Mouse (Mus musculus) embryonic facial prominence, embryonic 14.5 days (tissue): ENCODE results near the gene Tmem184b. TPM values are rescaled to one million over a fixed set of nuclear protein-coding genes. Genes with fewer than 3 reads are reported as not detected.
A peak's percentile ranks its signal among the peaks of the same experiment; 100 is the strongest.

Experiments used
- ATAC-seq: fragments of 200-750 bp; cut with Nextera tagmentation; 2 replicates; pipeline ENCODE4 v1.8.0; 2017; ENCODE audit warnings: low read depth, moderate number of reproducible peaks, moderate TSS enrichment
- DNase-seq: peaks from one replicate; pipeline ENCODE4 v3.0.0-alpha.2; 2015; ENCODE audit warnings: low spot score
- H3K27ac ChIP-seq: fragments of 300-500 bp; sonication (generic); replicated peaks from 2 replicates; pipeline ENCODE4 v1.5.1; 2014; ENCODE audit warnings: low read depth, mild to moderate bottlenecking, low read length, moderate library complexity
- H3K27me3 ChIP-seq: fragments of 300-500 bp; sonication (generic); replicated peaks from 2 replicates; pipeline ENCODE4 v1.6.1; 2014; ENCODE audit warnings: low read length; ENCODE audit not compliant: control insufficient read depth, insufficient read depth
- H3K36me3 ChIP-seq: fragments of 300-500 bp; sonication (generic); 2 replicates; pipeline ENCODE4 v1.6.1; 2014; ENCODE audit warnings: low read length, mixed read lengths; ENCODE audit not compliant: control insufficient read depth, insufficient read depth
- H3K4me1 ChIP-seq: fragments of 300-500 bp; sonication (generic); 2 replicates; pipeline ENCODE4 v1.6.1; 2014; ENCODE audit warnings: antibody characterized with exemption, low read length; ENCODE audit not compliant: control insufficient read depth, insufficient read depth
- H3K4me2 ChIP-seq: fragments of 300-500 bp; sonication (generic); 2 replicates; pipeline ENCODE4 v1.6.1; 2014; ENCODE audit warnings: low read depth, mild to moderate bottlenecking, low read length, moderate library complexity, mixed read lengths
- H3K4me3 ChIP-seq: fragments of 300-500 bp; sonication (generic); 2 replicates; pipeline ENCODE4 v1.5.1; 2014; ENCODE audit warnings: low read depth, mild to moderate bottlenecking, low read length
- H3K9ac ChIP-seq: fragments of 300-500 bp; sonication (generic); 2 replicates; pipeline ENCODE4 v1.6.1; 2014; ENCODE audit warnings: low read depth, mild to moderate bottlenecking, low read length, moderate library complexity, mixed read lengths
- H3K9me3 ChIP-seq: fragments of 300-500 bp; sonication (generic); 2 replicates; pipeline ENCODE4 v1.6.1; 2016; ENCODE audit warnings: low read length; ENCODE audit not compliant: control insufficient read depth
- WGBS: fragments of 180-500 bp; shearing (Covaris S2); extraction: QIAGEN DNeasy Blood & Tissue Kit; methylation state at CpG from one replicate; pipeline ENCODE4 v1.1.7; 2014; 5-methylcytosine and 5-hydroxymethylcytosine counted together
- polyA plus RNA-seq: library from polyadenylated mRNA; unstranded; fragments of >200 nt; fragmentation: Nextera tagmentation; extraction: Ambion mirVana; gene quantifications from 2 replicates; pipeline ENCODE4 v1.2.1, GENCODE M21; 2014

The Tmem184b gene
- polyA plus RNA-seq, 1 experiment from 2014 or later = 77.6 TPM

DNA sequence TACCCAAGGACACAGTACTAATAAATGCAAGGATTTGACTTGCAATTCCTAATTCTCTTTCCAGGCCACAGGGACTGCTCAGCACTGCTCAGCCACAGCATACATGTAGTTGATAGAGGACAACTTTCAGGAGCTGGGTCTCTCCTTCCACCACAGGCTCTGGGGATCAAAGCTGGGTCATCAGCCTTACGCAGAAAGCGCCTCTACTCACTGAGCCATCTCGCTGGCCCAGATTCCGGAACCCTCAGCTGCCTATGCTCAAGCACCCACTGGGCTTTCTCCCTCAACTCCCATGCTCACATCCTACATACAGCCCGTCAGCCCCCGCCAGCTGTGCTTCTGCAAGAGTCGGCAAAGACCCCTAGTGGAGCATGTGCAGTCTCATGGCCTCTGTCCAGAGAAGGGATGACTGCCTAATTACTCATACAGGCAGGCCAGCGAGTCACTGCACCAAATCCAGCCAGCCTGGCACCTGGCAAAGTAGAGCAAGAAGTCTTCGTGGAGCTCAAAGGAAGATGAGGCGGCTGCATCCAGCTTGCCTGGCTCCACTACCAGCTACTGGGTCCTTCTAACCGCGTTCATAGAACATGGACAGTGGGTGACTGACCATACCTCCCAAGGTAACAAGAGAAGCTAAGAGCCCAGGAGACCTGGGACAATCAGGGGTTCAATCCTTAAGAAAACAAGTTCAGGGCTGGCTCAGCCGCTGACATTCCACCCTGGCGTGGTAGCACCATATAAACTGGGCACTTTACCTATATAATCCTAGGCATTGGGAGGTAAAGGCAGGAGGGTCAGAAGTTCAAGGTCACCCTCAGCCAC is 3.9 kb downstream of the Tmem184b start:
- Histone ChIP-seq H3K9ac (0 out of 2 replicates have a peak overlapping the region, but pooled peaks have one; percentile 11), H3K27me3 (no peaks in the 10 kb centered on the region), H3K27ac (no peak overlapping the region), H3K9me3 (no peaks in the 10 kb centered on the region), H3K4me2 (no peak overlapping the region), H3K4me3 (no peak overlapping the region), H3K4me1 (peaks cover 26% of the 10 kb centered on the region), H3K36me3 (0 out of 2 replicates have a peak, but pooled peaks cover 5% of the 10 kb centered on the region)
- ATAC-seq = no peak
- 68% methylated on average over 14 of the region's 14 CpGs for WGBS
- no peak for DNase-seq

DNA sequence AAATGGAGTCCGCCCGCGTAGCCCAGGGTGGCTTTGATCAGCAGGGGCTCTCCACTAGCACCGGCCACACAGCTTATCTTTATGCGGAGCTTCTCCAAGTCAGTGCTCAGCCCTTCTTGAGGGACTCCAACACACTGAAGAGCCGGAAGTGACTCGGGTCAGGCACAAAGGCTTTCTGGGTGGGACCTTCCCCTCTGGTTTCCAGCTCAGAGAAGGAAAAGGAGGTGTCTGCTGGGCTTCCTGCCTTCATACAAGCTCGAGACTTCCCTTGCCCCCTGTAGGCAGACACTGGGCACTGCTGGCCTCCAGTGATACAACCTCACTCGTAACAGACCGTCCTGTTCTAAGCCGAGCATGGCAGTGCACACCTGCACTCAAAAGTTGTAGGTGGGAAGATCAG is 6.6 kb downstream of the Tmem184b start:
- Histone ChIP-seq H3K9ac (no peak overlapping the region), H3K27ac (no peak overlapping the region), H3K9me3 (no peaks in the 10 kb centered on the region), H3K27me3 (no peaks in the 10 kb centered on the region), H3K4me3 (no peak overlapping the region; the same call in 1 of the 2 replicates), H3K4me1 (peaks cover 21% of the 10 kb centered on the region), H3K36me3 (0 out of 2 replicates have a peak, but pooled peaks cover 5% of the 10 kb centered on the region), H3K4me2 (no peak overlapping the region)
- DNase-seq (no peak), ATAC-seq (no peak)
- 83% methylated on average over 11 of the region's 11 CpGs for WGBS

DNA sequence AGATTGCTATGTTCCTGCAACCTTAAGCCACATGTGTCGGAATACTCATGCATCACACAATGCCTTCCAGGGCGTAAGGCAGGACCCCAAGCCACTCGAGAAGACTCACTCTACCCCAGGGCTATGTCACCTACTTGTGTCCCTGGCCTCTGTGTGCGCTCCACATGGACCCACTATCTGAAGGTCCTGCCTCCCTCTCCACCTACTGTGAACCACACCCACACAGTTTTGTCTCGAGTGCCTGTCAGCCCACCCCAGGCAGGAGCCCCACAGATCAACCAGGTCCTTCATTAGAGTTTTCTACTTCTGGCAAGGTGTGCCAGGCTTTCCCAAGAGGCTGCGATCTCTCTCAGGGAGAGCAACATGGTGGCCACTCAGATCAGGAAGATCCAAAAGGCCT is 8.1 kb downstream of the Tmem184b start:
- peaks cover 16% of the 10 kb centered on the region for H3K4me1 ChIP-seq
- no peak overlapping the region for H3K27ac ChIP-seq
- no peak overlapping the region for H3K9ac ChIP-seq
- no peak overlapping the region for H3K4me3 ChIP-seq
- ATAC-seq (no peak), DNase-seq (no peak)
- H3K9me3 ChIP-seq = no peaks in the 10 kb centered on the region
- H3K36me3 ChIP-seq = 0 out of 2 replicates have a peak, but pooled peaks cover 5% of the 10 kb centered on the region
- no peak overlapping the region for H3K4me2 ChIP-seq
- WGBS = 75% methylated on average over 6 of the region's 6 CpGs
- no peaks in the 10 kb centered on the region for H3K27me3 ChIP-seq

DNA sequence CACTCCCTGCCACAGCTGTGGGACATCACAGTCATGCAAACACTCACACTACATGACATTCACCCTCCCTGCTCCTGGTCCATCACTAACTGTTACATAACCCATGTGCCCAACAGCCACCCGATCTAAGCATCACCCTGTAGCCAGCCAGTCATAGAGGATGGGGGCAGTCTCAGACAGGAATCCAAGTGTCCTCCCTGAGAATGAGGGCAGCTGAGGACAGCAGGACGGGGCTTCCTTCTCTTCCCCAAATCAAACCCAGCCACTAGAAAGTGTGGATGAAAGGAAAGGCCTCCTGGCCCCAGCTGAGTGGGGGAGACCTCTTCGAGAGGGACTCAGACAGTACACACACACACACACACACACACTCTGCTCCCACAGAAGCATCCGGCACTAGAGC is 8.5 kb downstream of the Tmem184b start:
- DNase-seq (no peak), ATAC-seq (no peak)
- WGBS = 52% methylated on average over 4 of the region's 4 CpGs
- H3K4me1 ChIP-seq = peaks cover 14% of the 10 kb centered on the region
- 0 out of 2 replicates have a peak, but pooled peaks cover 5% of the 10 kb centered on the region for H3K36me3 ChIP-seq
- no peak overlapping the region for H3K4me3 ChIP-seq
- no peak overlapping the region for H3K4me2 ChIP-seq
- no peaks in the 10 kb centered on the region for H3K27me3 ChIP-seq
- no peak overlapping the region for H3K9ac ChIP-seq
- no peak overlapping the region for H3K27ac ChIP-seq
- H3K9me3 ChIP-seq = no peaks in the 10 kb centered on the region

DNA sequence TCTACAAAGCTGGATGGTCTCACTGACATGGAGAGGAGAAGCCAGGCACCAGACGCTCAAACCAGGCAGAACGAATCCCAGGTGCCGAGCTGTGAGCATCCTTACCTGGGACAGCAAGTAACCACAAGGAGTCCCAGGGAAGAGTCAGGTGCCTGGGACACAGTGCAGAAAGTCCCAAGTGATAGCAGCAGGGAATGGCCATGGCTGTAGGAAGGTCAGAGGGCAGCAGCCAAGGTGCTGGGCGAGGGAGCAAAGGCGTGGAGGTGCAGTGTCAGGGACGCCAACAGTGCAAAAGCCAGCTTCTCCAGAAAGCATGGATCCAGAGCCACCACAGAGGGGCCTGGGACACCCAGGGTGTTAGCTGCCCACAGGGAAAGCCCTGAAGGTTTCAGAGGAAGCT is 10.3 kb downstream of the Tmem184b start:
- no peaks in the 10 kb centered on the region for H3K9me3 ChIP-seq
- H3K9ac ChIP-seq = no peak overlapping the region
- H3K36me3 ChIP-seq = 0 out of 2 replicates have a peak, but pooled peaks cover 2% of the 10 kb centered on the region
- no peaks in the 10 kb centered on the region for H3K27me3 ChIP-seq
- DNase-seq (no peak), ATAC-seq (no peak)
- H3K4me2 ChIP-seq = no peak overlapping the region
- H3K4me3 ChIP-seq = no peak overlapping the region
- peaks cover 23% of the 10 kb centered on the region for H3K4me1 ChIP-seq
- WGBS = 84% methylated on average over 6 of the region's 6 CpGs
- H3K27ac ChIP-seq = no peak overlapping the region

DNA sequence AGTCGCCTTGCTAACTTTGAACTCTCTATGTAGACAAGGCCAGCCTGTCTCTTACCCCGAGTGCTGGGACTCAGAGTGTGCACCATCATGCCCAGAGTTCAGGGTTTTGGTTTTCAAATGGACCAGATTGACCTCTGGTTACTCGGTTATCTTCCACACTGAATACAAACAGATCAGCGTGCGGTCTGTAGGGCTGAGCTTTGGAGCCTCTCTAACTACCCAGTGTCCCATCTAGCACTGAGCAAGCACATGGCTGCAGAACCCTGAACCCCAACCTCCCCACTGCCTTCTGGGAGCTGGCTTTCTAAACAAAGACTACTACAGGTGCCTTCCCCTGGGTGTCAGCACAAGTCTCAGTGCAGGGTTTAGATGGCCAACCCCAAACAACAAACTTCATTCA is 10.8 kb downstream of the Tmem184b start:
- H3K27ac ChIP-seq = no peak overlapping the region
- no peaks in the 10 kb centered on the region for H3K27me3 ChIP-seq
- H3K36me3 ChIP-seq = no peaks in the 10 kb centered on the region
- 85% methylated on average over 5 of the region's 5 CpGs for WGBS
- no peak overlapping the region for H3K4me2 ChIP-seq
- H3K9ac ChIP-seq = 0 out of 2 replicates have a peak overlapping the region, but pooled peaks have one; percentile 4
- H3K4me1 ChIP-seq = peaks cover 23% of the 10 kb centered on the region
- H3K4me3 ChIP-seq = no peak overlapping the region
- no peaks in the 10 kb centered on the region for H3K9me3 ChIP-seq
- DNase-seq (no peak), ATAC-seq (no peak)

DNA sequence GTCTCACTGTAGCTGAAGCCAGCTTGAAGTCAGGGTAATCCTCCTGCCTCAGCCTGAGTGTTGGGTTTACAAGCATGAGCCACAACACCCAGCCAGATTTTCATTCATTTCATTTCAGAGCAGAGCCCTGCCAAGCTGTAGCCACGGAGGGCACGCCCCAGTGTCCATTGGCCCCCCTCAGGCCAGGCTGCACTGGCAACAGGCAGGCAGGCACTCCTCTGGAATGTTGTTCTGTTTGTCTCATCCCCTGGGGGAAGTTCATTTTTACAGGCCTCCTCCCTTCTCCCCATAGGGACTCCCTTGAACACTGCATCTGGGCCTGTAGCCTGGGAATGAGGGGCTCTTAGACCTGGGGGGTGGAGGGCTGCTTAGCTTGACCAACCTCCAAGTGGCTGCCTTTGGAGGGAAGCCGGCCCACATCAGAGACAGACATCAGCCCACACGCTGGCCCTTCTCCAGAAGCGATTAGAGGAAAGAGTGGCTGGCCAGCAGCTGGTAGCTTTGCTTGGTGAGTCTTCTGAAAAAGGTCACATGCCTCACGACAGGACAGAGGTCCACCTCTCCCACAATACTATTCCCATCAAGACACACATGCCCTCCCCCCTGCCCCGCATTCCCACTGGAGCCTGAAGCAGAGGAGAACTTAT is 11.8 kb downstream of the Tmem184b start:
- no peaks in the 10 kb centered on the region for H3K36me3 ChIP-seq
- peak; percentile 82 for DNase-seq
- no peak overlapping the region for H3K4me3 ChIP-seq
- no peaks in the 10 kb centered on the region for H3K27me3 ChIP-seq
- no peak overlapping the region for H3K4me2 ChIP-seq
- WGBS = 37% methylated on average over 7 of the region's 7 CpGs
- no peak overlapping the region for H3K9ac ChIP-seq
- H3K4me1 ChIP-seq = peaks cover 23% of the 10 kb centered on the region
- H3K27ac ChIP-seq = peak overlapping the region; percentile 53
- H3K9me3 ChIP-seq = no peaks in the 10 kb centered on the region
- ATAC-seq = peak; percentile 62

DNA sequence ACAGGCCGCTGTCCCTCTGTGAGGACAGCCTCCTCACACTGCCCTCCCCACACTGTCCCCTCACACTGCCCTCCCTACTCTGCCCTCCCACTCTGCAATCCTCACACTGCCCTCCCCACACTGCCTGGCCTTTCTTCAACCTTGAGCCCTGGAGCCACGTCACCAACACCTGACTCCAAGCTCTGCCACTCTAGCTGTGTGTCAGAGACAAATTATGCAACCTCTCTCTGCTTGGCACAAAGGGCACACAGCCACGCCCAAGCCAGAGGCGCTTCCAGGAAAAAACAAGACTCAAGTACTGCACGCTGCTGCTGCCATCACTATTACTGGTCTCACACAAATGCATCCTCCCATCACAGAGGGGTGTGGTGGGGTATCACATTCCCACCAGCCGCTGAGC is 12.9 kb downstream of the Tmem184b start:
- H3K27ac ChIP-seq = no peak overlapping the region
- no peak for ATAC-seq
- H3K4me2 ChIP-seq = no peak overlapping the region
- DNase-seq = no peak
- WGBS = 87% methylated on average over 6 of the region's 6 CpGs
- H3K4me1 ChIP-seq = peaks cover 23% of the 10 kb centered on the region
- H3K9ac ChIP-seq = no peak overlapping the region
- H3K4me3 ChIP-seq = no peak overlapping the region
- no peaks in the 10 kb centered on the region for H3K36me3 ChIP-seq
- no peaks in the 10 kb centered on the region for H3K27me3 ChIP-seq
- no peaks in the 10 kb centered on the region for H3K9me3 ChIP-seq
